Mouse (Mus musculus) left cerebral cortex, adult 2 months (tissue): ENCODE data around the gene Sec61a1. TPM values are rescaled to one million over a fixed set of nuclear protein-coding genes. Genes with fewer than 3 reads are reported as not detected.

Source experiments
- DNase-seq, 2 experiments: peaks; one replicate each; pipeline ENCODE4 v3.0.0; 2021 to 2022; ENCODE audit warnings: low spot score in 2 of 2, mixed read lengths in 1 of 2; ENCODE audit errors: extremely low spot score in 1 of 2
- H3K27ac ChIP-seq: fragments of 200-600 bp; 2 replicates; pipeline ENCODE4 v1.8.1; 2022
- H3K4me3 ChIP-seq: fragments of 200-600 bp; 2 replicates; pipeline ENCODE4 v1.8.1; 2022
- CTCF ChIP-seq: fragments of 200-600 bp; IDR thresholded peaks from 2 replicates; pipeline ENCODE4 v1.8.1; 2022; ENCODE audit warnings: antibody characterized with exemption, mild to moderate bottlenecking, moderate library complexity
- intact Hi-C: fragments of 180-260 bp; cut with DNase I; formaldehyde crosslinking; loops from one replicate; pipeline ENCODE4 v1.15.1; 2025
- total RNA-seq, 2 experiments: library from RNA; stranded (reverse); gene quantifications; 2 replicates each; pipeline ENCODE4 v1.2.3; 2021

Gene Sec61a1
- total RNA-seq, 2 experiments from 2014 or later = 81.4 to 82.0 TPM

- no peak overlapping the region for H3K27ac ChIP-seq
- DNase-seq = no peak
- H3K4me3 ChIP-seq = no peak overlapping the region
- TF ChIP-seq CTCF = no peak
- intact Hi-C loops = loop anchor here (10.0 kb wide), 1 partner anchor 621 kb away; no protein-coding TSS in a partner anchor
These were observed 2.7 kb downstream of the Sec61a1 start for GRCm38 (mm10) chr6:88515971-88516370.

GRCm38 (mm10) chr6:88514546-88514945, 4.2 kb downstream of the Sec61a1 start:
- no peak for DNase-seq
- Histone ChIP-seq H3K4me3 (no peak overlapping the region), H3K27ac (no peak overlapping the region)
- intact Hi-C loops = loop anchor here (10.0 kb wide), 1 partner anchor 620 kb away; no protein-coding TSS in a partner anchor
- no peak for TF ChIP-seq CTCF

DNA sequence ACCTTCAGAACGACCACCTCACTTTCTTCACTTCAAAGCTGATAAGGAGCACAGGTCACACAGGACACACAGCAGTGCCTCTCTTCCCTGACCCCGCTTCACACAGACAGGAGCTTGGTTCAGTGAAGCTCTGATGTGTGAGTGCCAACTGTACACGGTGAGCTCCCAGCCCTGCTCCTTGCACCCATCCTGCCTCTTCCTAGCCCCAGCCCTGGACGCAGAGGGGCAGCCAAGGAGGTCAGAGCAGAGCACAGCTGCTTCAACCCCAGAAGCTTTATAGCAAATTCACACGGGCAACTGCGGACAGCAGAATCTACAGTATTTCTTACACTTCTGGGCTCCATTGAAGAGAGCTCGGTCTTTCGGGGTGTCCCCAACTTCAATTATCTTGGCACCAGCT, 4.7 kb downstream of the Sec61a1 start:
- intact Hi-C loops = loop anchor here (10.0 kb wide), 1 partner anchor 619 kb away; no protein-coding TSS in a partner anchor
- no peak overlapping the region for H3K4me3 ChIP-seq
- TF ChIP-seq CTCF = no peak
- H3K27ac ChIP-seq = no peak overlapping the region
- no peak for DNase-seq

GRCm38 (mm10) chr6:88503044-88503443, 15.7 kb downstream of the Sec61a1 start:
- intact Hi-C loops = loop anchor here (5.0 kb wide), 1 partner anchor 316 kb away; no protein-coding TSS in a partner anchor
- TF ChIP-seq CTCF = no peak
- Histone ChIP-seq H3K4me3 (no peak overlapping the region), H3K27ac (no peak overlapping the region)
- no peak for DNase-seq

DNA sequence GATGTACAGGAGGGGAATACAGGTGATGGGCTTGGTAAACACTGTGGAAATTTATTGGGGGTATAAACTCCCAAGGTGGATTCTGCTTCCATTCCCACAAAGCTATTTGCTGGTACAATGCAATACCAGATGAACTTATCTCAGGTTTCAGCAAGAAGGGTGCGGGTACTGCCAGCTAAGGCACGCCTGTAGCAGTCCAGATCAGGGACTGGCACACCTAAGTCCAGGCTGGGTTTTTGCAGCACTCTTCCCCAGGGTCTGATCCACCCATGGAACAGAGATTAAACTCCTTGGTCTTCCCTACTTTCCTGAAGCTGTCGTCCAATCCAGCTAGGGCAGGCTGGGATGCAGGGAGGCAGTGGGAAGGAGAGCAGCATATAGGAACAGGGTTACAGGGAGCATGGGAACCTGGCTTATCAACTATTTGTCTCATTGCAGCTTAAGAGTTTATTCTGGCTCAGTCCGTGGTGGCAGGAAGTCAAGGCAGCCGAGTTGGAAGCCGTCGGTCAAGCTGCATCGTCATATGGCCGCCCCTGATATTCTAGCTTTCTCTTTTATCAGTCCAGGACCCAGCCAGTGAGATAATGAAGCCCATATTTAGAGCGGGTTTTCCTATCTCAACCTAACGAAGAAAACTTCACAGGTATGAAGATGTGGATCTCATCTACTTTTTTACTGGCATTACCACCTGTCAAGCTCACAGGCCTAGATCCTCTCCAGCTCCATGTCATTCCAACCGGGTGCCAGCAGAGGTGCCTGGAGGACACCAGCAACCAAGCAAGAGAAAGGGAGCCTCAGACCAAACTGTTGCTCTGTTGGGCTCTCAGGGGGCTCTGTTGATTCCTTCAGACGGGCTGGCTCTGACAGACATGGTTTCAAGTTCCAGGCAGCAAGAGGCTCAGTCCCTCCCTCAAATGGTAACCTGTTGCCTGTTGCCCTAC, 16.4 kb downstream of the Sec61a1 start:
- DNase-seq = no peak
- Histone ChIP-seq H3K27ac (no peak overlapping the region), H3K4me3 (no peak overlapping the region)
- intact Hi-C loops = loop anchor here (5.0 kb wide), 1 partner anchor 315 kb away; no protein-coding TSS in a partner anchor
- TF ChIP-seq CTCF = no peak; the same call in 1 of the 2 replicates

DNA sequence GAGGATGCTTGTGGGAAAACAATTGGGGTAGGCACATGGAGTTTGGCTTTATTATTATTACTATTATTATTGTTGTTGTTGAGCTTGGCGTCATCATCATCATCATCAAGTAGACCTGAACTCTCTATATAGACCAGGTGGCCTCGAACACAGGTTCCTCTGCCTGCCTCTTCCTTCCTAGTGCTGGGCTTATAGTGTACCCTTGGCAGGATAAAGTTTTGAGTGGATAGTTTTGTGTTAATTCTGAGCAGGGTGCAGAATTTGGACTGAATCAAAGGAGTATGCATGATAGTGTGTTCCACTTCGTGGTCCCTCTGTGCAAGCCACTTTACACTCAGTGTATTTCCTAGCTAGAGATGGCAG, 18.3 kb downstream of the Sec61a1 start:
- intact Hi-C loops = loop anchor here (2.0 to 5.0 kb wide), 2 partner anchors 313 to 388 kb away; no protein-coding TSS in a partner anchor
- Histone ChIP-seq H3K4me3 (peak overlapping the region; percentile 67), H3K27ac (peak overlapping the region; percentile 80)
- no peak for TF ChIP-seq CTCF
- DNase-seq = no peak

GRCm38 (mm10) chr6:88499481-88500404, 19.0 kb downstream of the Sec61a1 start:
- intact Hi-C loops = loop anchor here (2.0 to 5.0 kb wide), 2 partner anchors 312 to 387 kb away; no protein-coding TSS in a partner anchor
- Histone ChIP-seq H3K27ac (peak overlapping the region; percentile 80), H3K4me3 (peak overlapping the region; percentile 67)
- peak; percentile 81 for TF ChIP-seq CTCF
- peak; percentile 67 to 72 for DNase-seq

DNA sequence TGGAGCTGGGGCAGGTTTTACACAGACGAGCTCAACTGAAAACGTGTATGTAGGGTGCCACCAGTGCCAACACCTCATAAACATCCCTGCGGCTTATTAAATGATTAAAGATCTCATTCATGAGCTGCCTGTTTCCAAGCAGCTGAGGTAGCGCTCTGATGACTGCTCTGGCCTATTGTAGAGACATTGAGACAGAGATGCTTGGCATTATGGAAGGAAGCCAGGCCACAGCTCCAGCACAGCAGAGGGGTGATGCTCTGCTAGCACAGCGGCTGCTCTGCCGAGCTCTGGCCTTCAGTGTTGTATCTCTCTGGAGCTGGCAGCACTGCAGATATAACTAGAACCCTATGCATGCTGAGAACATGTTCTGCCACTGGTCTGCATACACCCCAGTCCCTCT, 25.0 kb downstream of the Sec61a1 start:
- intact Hi-C loops = no loop called here
- Histone ChIP-seq H3K4me3 (no peak overlapping the region), H3K27ac (no peak overlapping the region)
- no peak for TF ChIP-seq CTCF
- DNase-seq = no peak

DNA sequence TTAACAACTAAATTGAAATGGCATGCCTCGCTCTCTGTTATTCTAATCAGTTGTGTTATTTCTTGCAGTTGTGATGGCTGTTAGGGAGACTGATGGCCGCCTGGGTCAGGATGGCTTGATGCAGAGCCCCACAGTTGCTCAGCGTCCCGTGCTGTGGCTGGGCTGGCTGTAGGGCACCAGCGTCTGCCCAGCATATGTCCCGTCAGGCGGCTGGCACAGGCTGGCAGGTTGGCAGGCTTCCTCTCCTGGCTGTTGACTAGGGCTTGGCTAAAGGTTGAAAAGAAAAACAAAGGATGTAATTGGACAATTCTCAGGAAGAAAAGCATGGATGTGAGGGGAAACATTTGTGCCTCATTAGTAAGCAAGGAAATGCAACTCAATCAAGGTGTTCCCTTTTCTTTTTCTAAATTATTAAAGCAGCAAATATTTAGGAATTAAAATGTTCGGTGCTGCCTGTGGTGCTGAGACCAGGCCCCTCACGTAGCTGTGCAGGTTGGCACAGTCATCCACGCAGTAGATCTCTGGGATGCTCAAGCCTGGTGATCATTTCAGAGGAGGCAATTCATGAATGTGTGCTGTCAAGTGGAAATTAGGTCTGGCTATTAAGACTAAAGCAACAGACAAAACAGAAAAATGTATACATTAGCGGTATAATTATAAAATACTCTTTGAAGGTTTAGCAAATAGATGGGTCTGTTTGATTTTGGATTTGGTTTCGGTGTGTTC, 27.9 kb downstream of the Sec61a1 start:
- Histone ChIP-seq H3K27ac (no peak overlapping the region), H3K4me3 (no peak overlapping the region)
- DNase-seq = peak in 1 of 2 experiments; percentile 51
- no peak for TF ChIP-seq CTCF
- intact Hi-C loops = no loop called here

- Histone ChIP-seq H3K4me3 (no peak overlapping the region), H3K27ac (no peak overlapping the region)
- intact Hi-C loops = loop anchor here (5.0 kb wide), 2 partner anchors 303 to 378 kb away; no protein-coding TSS in a partner anchor
- DNase-seq = no peak
- no peak for TF ChIP-seq CTCF
These were observed 28.9 kb downstream of the Sec61a1 start for GRCm38 (mm10) chr6:88489834-88490233.

DNA sequence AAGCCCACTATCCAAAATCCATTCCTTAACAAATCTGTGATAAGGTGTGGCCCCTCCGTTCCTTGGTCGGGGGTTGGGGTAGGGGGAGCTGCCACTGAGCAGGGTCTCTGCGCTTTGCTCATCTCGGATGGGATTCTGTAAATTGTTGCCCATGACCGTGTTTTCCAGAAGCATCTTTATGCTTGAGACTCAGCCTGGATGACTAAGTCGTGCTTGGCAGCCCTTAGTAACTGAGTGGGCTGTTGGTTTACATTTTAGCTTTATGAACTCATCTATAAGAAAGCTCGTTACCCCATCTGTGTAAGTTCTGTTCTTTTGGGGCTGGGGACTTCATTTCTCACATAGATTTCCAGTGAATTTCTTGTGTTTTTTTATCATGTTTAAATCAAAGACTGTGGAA, 29.7 kb downstream of the Sec61a1 start:
- intact Hi-C loops = loop anchor here (5.0 kb wide), 2 partner anchors 302 to 377 kb away; no protein-coding TSS in a partner anchor
- H3K4me3 ChIP-seq = no peak overlapping the region
- DNase-seq = peak in 1 of 2 experiments; percentile 30
- no peak for TF ChIP-seq CTCF
- H3K27ac ChIP-seq = peak overlapping the region; percentile 67
